Mouse (Mus musculus): Measurements from ENCODE around the gene Btn2a2. TPM values are rescaled to one million over a fixed set of nuclear protein-coding genes. Genes with fewer than 3 reads are reported as not detected.
"Not testable (repeated sequence)": the region's sequence is repeated elsewhere in the genome, so short reads cannot be mapped to it uniquely, and the experiment has no call there.

Btn2a2 gene
- 0.29 and 0.35 TPM in 2 replicates for polyA plus RNA-seq (2016; fragmentation: Nextera tagmentation; extraction: Ambion mirVana)

DNA sequence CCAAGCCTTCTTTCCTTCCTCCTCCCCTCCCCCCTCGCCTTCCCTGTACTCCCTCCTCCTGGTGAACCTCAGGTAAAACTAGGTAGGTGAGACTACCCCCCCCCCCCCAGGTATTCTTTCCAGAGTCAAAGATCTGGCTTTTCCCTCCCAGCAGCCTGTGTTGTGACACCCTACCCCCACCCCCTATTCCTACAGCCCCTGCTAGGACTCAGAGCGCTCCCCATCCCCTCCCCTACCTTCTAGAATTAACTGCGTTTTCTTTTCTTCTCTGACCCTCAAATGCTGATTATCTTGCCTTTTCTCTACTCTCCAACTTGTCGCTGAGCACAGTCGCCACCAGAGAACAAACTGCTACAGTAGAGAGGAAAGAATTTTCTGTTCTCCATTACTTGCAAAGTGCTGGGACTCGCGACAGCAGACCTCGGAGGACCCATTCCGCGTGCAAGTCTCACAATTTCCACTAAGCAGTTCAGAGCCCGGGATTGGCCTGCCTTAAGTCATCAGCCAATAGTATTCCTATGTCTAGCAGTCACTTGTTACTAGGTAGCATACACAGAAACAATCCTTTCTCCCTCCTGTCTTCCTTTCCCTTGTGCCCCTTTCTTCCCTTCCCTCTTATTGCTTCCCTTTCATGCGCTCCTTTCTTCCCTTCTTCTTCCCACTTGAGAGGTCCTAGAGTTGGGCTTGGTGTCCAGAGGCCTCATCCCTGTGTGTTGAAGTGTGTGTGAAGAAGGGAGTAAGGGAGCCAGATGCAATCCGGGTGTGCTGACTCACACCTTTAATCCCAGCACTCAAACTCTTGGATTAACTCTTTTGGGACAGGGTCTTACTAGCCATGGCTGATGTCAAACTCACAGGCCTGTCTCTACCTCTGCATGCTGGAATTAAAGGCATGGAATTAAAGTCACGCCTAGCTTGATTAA is at the start of gene Btn2a2:
Btn2a2 (minus strand) TSS at position 458 of the 923 bp plus-strand sequence.
- Histone ChIP-seq H3K36me3 (no peaks in the 10 kb centered on the region), H3K9me3 (no peaks in the 10 kb centered on the region), H3K27ac (peak within 1 kb of the TSS; percentile 64), H3K4me3 (peak within 1 kb of the TSS; percentile 49), H3K4me1 (replicated peaks) (peaks cover 30% of the 10 kb centered on the region), H3K27me3 (ENCODE audit: insufficient read depth, poor library complexity, severe bottlenecking) (peaks cover 12% of the 10 kb centered on the region; the same call in 1 of the 2 replicates)
- peak; percentile 64 for DNase-seq (ENCODE audit: low spot score)
- 11% methylated on average over 14 of the region's 14 CpGs for WGBS

- whole genome bisulfite sequencing = 83% methylated on average over 5 of the region's 5 CpGs
- no peaks in the 10 kb centered on the region for H3K9me3 ChIP-seq
- H3K4me3 ChIP-seq = no peak overlapping the region; the same call in 1 of the 2 replicates
- peak overlapping the region; percentile 60 for H3K27ac ChIP-seq
- H3K36me3 ChIP-seq = no peaks in the 10 kb centered on the region
- DNase-seq (ENCODE audit: low spot score) = no peak
- no peaks in the 10 kb centered on the region for H3K27me3 ChIP-seq (ENCODE audit: insufficient read depth, poor library complexity, severe bottlenecking)
- peaks cover 42% of the 10 kb centered on the region for H3K4me1 ChIP-seq (replicated peaks)
Observed at GRCm38 (mm10) chr13:23538249-23538648, 49.6 kb upstream of the Btn2a2 start.

DNA sequence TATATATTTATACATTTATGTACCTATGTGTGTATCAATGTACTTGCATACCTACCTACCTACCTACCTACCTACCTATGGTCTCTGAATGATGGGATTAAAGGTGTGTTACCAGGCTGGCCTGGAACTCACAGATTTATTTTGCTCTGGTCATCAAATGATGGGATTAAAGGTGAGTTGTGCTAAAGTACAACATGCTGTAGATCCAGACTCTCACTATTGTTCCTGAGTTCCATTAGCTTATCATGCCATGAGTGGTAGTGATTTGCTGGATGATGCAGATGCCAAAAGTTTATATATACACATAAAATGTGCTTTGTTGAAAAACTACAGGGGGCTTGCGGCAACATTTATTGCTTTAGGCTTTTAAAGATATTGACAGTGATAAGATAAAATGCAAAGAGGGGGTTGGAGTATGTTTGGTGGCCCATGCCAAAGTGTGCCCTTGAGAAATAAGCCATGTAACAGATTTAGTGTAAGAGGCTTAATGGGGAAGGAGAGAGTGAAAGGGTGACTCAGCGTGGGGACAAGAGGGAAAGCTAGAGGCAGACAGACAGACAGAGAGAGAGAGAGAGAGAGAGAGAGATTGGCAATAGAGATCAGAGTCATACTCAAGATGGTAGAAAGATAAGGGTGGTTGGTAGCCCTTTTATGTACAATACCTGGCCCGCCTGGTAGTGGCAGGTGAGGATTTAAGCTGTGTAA is 48.5 kb upstream of the Btn2a2 start:
- WGBS = 83% methylated on average over 3 of the region's 3 CpGs
- Histone ChIP-seq H3K27ac (peak overlapping the region; percentile 98; the same call in 1 of the 2 replicates), H3K4me3 (peak overlapping the region; percentile 64), H3K27me3 (ENCODE audit: insufficient read depth, poor library complexity, severe bottlenecking) (no peaks in the 10 kb centered on the region), H3K4me1 (replicated peaks) (peaks cover 47% of the 10 kb centered on the region), H3K9me3 (no peaks in the 10 kb centered on the region), H3K36me3 (no peaks in the 10 kb centered on the region)
- DNase-seq (ENCODE audit: low spot score) = no peak

DNA sequence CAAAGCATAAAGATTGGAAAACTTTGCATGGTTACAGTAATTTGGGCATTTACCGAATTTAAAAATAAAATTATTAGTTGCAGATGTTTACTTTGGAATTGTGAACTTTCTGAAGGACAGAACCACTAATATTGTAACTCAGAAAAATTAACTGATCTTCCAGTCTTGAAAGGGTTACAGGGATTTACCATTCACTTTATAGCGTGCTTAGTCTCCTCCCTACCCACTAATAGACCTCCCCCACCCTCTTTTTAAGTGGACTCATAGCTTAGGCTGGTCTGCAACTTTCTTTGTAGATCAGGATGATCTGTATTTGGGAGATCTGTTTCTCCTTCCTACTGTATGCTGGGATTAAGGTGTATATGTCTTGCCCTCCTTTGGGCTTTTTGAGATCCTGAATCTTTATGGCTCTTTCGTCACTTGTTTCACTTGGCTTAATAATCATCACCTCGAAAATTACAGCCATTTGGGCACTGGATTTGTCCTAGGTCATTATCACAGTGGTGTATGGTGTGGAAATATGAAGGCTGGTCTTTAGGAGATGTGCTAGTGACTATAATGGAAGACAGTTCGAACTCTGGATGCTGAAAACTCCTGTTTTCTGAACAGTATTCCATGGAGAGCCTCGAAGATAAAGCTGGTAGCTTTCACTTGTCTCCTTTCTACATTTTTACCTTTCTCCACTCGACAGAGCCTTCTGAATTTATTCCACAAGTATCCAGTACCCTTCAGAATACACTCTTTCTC is 47.6 kb upstream of the Btn2a2 start:
- Histone ChIP-seq H3K27me3 (ENCODE audit: insufficient read depth, poor library complexity, severe bottlenecking) (no peaks in the 10 kb centered on the region), H3K27ac (peak overlapping the region; percentile 98), H3K36me3 (no peaks in the 10 kb centered on the region), H3K4me1 (replicated peaks) (peaks cover 47% of the 10 kb centered on the region), H3K4me3 (peak overlapping the region; percentile 64), H3K9me3 (no peaks in the 10 kb centered on the region)
- 27% methylated on average over 7 of the region's 7 CpGs for WGBS
- no peak for DNase-seq (ENCODE audit: low spot score)

- H3K9me3 ChIP-seq; H3K36me3 ChIP-seq; H3K27me3 ChIP-seq (ENCODE audit: insufficient read depth, poor library complexity, severe bottlenecking): not testable (repeated sequence)
- H3K4me1 ChIP-seq (replicated peaks) = peaks cover 47% of the 10 kb centered on the region
- DNase-seq (ENCODE audit: low spot score) = peak; percentile 92
- under 1% methylated on average over 57 of the region's 62 CpGs for WGBS
- peak within 1 kb of the TSS; percentile 98 for H3K27ac ChIP-seq
- H3K4me3 ChIP-seq = peak within 1 kb of the TSS; percentile 64
Observed at GRCm38 (mm10) chr13:23535137-23536075, 46.7 kb upstream of the Btn2a2 start, which contains the start of gene Hist1h3g. Gene Hist1h3g, plus strand, starts transcription at chr13:23535422.

GRCm38 (mm10) chr13:23534368-23535131 is 45.9 kb upstream of the Btn2a2 start:
- no peaks in the 10 kb centered on the region for H3K27me3 ChIP-seq (ENCODE audit: insufficient read depth, poor library complexity, severe bottlenecking)
- H3K27ac ChIP-seq = peak overlapping the region; percentile 98
- H3K9me3 ChIP-seq = no peaks in the 10 kb centered on the region
- peak overlapping the region; percentile 64 for H3K4me3 ChIP-seq
- no peaks in the 10 kb centered on the region for H3K36me3 ChIP-seq
- peaks cover 51% of the 10 kb centered on the region for H3K4me1 ChIP-seq (replicated peaks)
- peak; percentile 55 for DNase-seq (ENCODE audit: low spot score)
- WGBS = under 1% methylated on average over 15 of the region's 15 CpGs

DNA sequence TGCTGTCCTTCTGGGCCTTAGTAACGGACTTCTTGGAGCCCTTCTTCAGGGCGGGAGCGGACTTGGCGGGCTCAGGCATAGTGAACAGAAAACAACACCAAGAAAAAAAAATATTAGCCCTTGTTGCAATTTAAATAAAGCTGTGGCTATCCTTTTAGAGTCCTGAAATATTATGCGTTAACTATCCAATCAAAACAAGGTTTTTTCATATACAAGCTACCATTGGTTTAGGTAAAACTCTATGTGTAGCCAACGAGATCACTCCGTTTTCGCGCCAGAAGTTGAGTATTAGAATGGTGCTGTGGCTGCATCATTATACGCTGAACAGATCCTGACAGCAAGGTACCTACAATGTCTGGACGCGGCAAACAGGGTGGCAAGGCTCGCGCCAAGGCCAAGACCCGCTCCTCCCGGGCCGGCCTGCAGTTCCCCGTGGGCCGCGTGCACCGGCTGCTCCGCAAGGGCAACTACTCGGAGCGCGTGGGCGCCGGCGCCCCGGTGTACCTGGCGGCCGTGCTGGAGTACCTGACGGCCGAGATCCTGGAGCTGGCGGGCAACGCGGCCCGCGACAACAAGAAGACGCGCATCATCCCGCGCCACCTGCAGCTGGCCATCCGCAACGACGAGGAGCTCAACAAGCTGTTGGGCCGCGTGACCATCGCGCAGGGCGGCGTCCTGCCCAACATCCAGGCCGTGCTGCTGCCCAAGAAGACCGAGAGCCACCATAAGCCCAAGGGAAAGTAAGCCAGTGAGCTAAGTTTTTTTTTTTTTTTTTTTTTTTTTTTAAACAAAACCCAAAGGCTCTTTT is 45.1 kb upstream of the Btn2a2 start, which contains the start of gene Hist1h2af:
Hist1h2af (plus strand) TSS at position 347 of the 808 bp plus-strand sequence.
- DNase-seq (ENCODE audit: low spot score) = peak; percentile 85
- not testable (repeated sequence) for H3K27me3 ChIP-seq (ENCODE audit: insufficient read depth, poor library complexity, severe bottlenecking); H3K36me3 ChIP-seq; H3K9me3 ChIP-seq
- H3K4me3 ChIP-seq = peak within 1 kb of the TSS; percentile 64
- H3K27ac ChIP-seq = peak within 1 kb of the TSS; percentile 98
- WGBS = under 1% methylated on average over 29 of the region's 53 CpGs
- peaks cover 58% of the 10 kb centered on the region for H3K4me1 ChIP-seq (replicated peaks)

- Histone ChIP-seq H3K9me3 (no peaks in the 10 kb centered on the region), H3K27ac (peak overlapping the region; percentile 98), H3K36me3 (no peaks in the 10 kb centered on the region), H3K27me3 (ENCODE audit: insufficient read depth, poor library complexity, severe bottlenecking) (no peaks in the 10 kb centered on the region), H3K4me3 (peak overlapping the region; percentile 64), H3K4me1 (replicated peaks) (peaks cover 56% of the 10 kb centered on the region)
- peak; percentile 40 for DNase-seq (ENCODE audit: low spot score)
- 30% methylated on average over 9 of the region's 9 CpGs for WGBS
Observed at GRCm38 (mm10) chr13:23532262-23533075, 43.8 kb upstream of the Btn2a2 start.

GRCm38 (mm10) chr13:23530901-23531875 is 42.5 kb upstream of the Btn2a2 start, which contains the start of gene Hist1h4h:
Gene Hist1h4h, plus strand, starts transcription at chr13:23531050.
- Histone ChIP-seq H3K27me3 (ENCODE audit: insufficient read depth, poor library complexity, severe bottlenecking) (no peaks in the 10 kb centered on the region), H3K9me3 (no peaks in the 10 kb centered on the region), H3K36me3 (no peaks in the 10 kb centered on the region), H3K4me1 (replicated peaks) (peaks cover 51% of the 10 kb centered on the region), H3K27ac (peak within 1 kb of the TSS; percentile 98), H3K4me3 (peak within 1 kb of the TSS; percentile 64)
- DNase-seq (ENCODE audit: low spot score) = peak; percentile 97
- WGBS = under 1% methylated on average over 69 of the region's 70 CpGs
